Mouse (Mus musculus) frontal cortex, postnatal 10 days (tissue): ENCODE data around the gene Plcg2.

ENCODE experiments used
- DNase-seq, 2 experiments: peaks; one replicate each; pipeline ENCODE4 v3.0.0; 2022; ENCODE audit warnings: low spot score in 2 of 2, mixed read lengths in 1 of 2

Gene Plcg2

GRCm38 (mm10) chr8:117547945-117548344 is 49.9 kb downstream of the Plcg2 start:
- no peak for DNase-seq

- no peak for DNase-seq
Measured at GRCm38 (mm10) chr8:117548453-117548852, 50.4 kb downstream of the Plcg2 start.

- no peak for DNase-seq
Measured at GRCm38 (mm10) chr8:117550529-117550928, 52.4 kb downstream of the Plcg2 start.

GRCm38 (mm10) chr8:117561014-117561413 is 62.9 kb downstream of the Plcg2 start:
- no peak for DNase-seq

- DNase-seq = no peak
Measured at GRCm38 (mm10) chr8:117561735-117562361, 63.8 kb downstream of the Plcg2 start.

- no peak for DNase-seq
Measured at GRCm38 (mm10) chr8:117562445-117563014, 64.4 kb downstream of the Plcg2 start.

- peak; percentile 19 to 60 for DNase-seq
Measured at GRCm38 (mm10) chr8:117569409-117569808, 71.3 kb downstream of the Plcg2 start.

- DNase-seq = no peak
Measured at GRCm38 (mm10) chr8:117576291-117576785, 78.2 kb downstream of the Plcg2 start.

- DNase-seq = no peak
Measured at GRCm38 (mm10) chr8:117577059-117577458, 79.0 kb downstream of the Plcg2 start.

GRCm38 (mm10) chr8:117577883-117578282 is 79.8 kb downstream of the Plcg2 start:
- DNase-seq = no peak

- DNase-seq = no peak
Measured at GRCm38 (mm10) chr8:117578856-117579255, 80.8 kb downstream of the Plcg2 start.

GRCm38 (mm10) chr8:117593862-117594261 is 95.8 kb downstream of the Plcg2 start:
- no peak for DNase-seq

GRCm38 (mm10) chr8:117595001-117595400 is 96.9 kb downstream of the Plcg2 start:
- DNase-seq = no peak

GRCm38 (mm10) chr8:117596777-117597176 is 98.7 kb downstream of the Plcg2 start:
- no peak for DNase-seq

- no peak for DNase-seq
Measured at GRCm38 (mm10) chr8:117600839-117601238, 102.7 kb downstream of the Plcg2 start.

- no peak for DNase-seq
Measured at GRCm38 (mm10) chr8:117604101-117604500, 106.0 kb downstream of the Plcg2 start.

GRCm38 (mm10) chr8:117604671-117605070 is 106.6 kb downstream of the Plcg2 start:
- no peak for DNase-seq

GRCm38 (mm10) chr8:117605201-117605600 is 107.1 kb downstream of the Plcg2 start:
- no peak for DNase-seq

- no peak for DNase-seq
Measured at GRCm38 (mm10) chr8:117610506-117610905, 112.4 kb downstream of the Plcg2 start.

- no peak for DNase-seq
Measured at GRCm38 (mm10) chr8:117612861-117613260, 114.8 kb downstream of the Plcg2 start.

- DNase-seq = peak; percentile 40 to 53
Measured at GRCm38 (mm10) chr8:117626040-117626838, 128.1 kb downstream of the Plcg2 start.

- no peak for DNase-seq
Measured at GRCm38 (mm10) chr8:117627096-117627495, 129.0 kb downstream of the Plcg2 start.

- DNase-seq = no peak
Measured at GRCm38 (mm10) chr8:117632532-117632931, 134.4 kb downstream of the Plcg2 start.
